Mouse (Mus musculus) heart, embryonic 14.5 days (tissue): ENCODE measurements at regions not wholly inside any gene's neighbourhood (a gene's known extent, or its start where the extent isn't known, plus 50 kb on each side); places are given as distances from the start of the nearest gene placed in this dataset.

ENCODE experiments used
- ATAC-seq: fragments of 200-750 bp; cut with Nextera tagmentation; 2 replicates; pipeline ENCODE4 v1.8.0; 2017; ENCODE audit warnings: low read depth, moderate TSS enrichment; ENCODE audit not compliant: insufficient number of reproducible peaks, insufficient read depth, low FRiP score
- H3K27ac ChIP-seq, 2 experiments: fragments of 200-500 bp in 1 of 2; fragments of 300-500 bp in 1 of 2; sonication (generic) in 1 of 2; replicated peaks in 1 of 2; 2 replicates each; pipeline ENCODE4 v1.5.1; 2012 to 2014; ENCODE audit warnings: low read depth in 2 of 2, low read length in 2 of 2, control low read depth in 1 of 2, mild to moderate bottlenecking in 1 of 2, mixed read lengths in 1 of 2; ENCODE audit not compliant: control insufficient read depth in 1 of 2, insufficient read depth in 1 of 2
- H3K27me3 ChIP-seq: fragments of 300-500 bp; sonication (generic); 2 replicates; pipeline ENCODE4 v1.6.1; 2014; ENCODE audit warnings: mild to moderate bottlenecking, low read length, control low read depth; ENCODE audit not compliant: control insufficient read depth, insufficient read depth
- H3K36me3 ChIP-seq: fragments of 300-500 bp; sonication (generic); 2 replicates; pipeline ENCODE4 v1.6.1; 2014; ENCODE audit warnings: mild to moderate bottlenecking, control low read depth, low read length, mixed read lengths; ENCODE audit not compliant: control insufficient read depth, insufficient read depth
- H3K4me1 ChIP-seq, 2 experiments: fragments of 200-500 bp in 1 of 2; fragments of 300-500 bp in 1 of 2; sonication (generic) in 1 of 2; 2 replicates each; pipeline ENCODE4 v1.6.1; 2012 to 2014; ENCODE audit warnings: low read length in 2 of 2, control low read depth in 1 of 2, mixed read lengths in 1 of 2; ENCODE audit not compliant: control insufficient read depth in 2 of 2, insufficient read depth in 2 of 2
- H3K4me2 ChIP-seq: fragments of 300-500 bp; sonication (generic); 2 replicates; pipeline ENCODE4 v1.6.1; 2014; ENCODE audit warnings: mild to moderate bottlenecking, low read length
- H3K4me3 ChIP-seq, 2 experiments: fragments of 200-500 bp in 1 of 2; fragments of 300-500 bp in 1 of 2; sonication (generic) in 1 of 2; 2 replicates each; pipeline ENCODE4 v1.5.1; 2012 to 2014; ENCODE audit warnings: low read length in 2 of 2, mild to moderate bottlenecking in 2 of 2, control low read depth in 1 of 2, low read depth in 1 of 2, moderate library complexity in 1 of 2; ENCODE audit not compliant: control insufficient read depth in 1 of 2, insufficient read depth in 1 of 2
- H3K9ac ChIP-seq: fragments of 300-500 bp; sonication (generic); 2 replicates; pipeline ENCODE4 v1.6.1; 2014; ENCODE audit warnings: mild to moderate bottlenecking, low read length
- H3K9me3 ChIP-seq: fragments of 300-500 bp; sonication (generic); 2 replicates; pipeline ENCODE4 v1.6.1; 2016; ENCODE audit warnings: low read length, control low read depth; ENCODE audit not compliant: control insufficient read depth
- WGBS: fragments of 180-500 bp; shearing (Covaris S2); extraction: QIAGEN DNeasy Blood & Tissue Kit; methylation state at CpG from one replicate; pipeline ENCODE4 v1.1.7; 2014; 5-methylcytosine and 5-hydroxymethylcytosine counted together

- Histone ChIP-seq H3K4me2 (no peak overlapping the region), H3K27ac (no peak overlapping the region), H3K36me3 (no peaks in the 10 kb centered on the region), H3K27me3 (no peaks in the 10 kb centered on the region), H3K4me1 (no peaks in the 10 kb centered on the region), H3K9me3 (no peaks in the 10 kb centered on the region), H3K4me3 (no peak overlapping the region), H3K9ac (no peak overlapping the region)
- no peak for ATAC-seq
Observed at GRCm38 (mm10) chr3:60698189-60698588, 225.6 kb downstream of the Mbnl1 start.

GRCm38 (mm10) chr3:60707139-60707538 lies 234.5 kb downstream of the Mbnl1 start:
- Histone ChIP-seq H3K27me3 (no peaks in the 10 kb centered on the region), H3K4me1 (no peaks in the 10 kb centered on the region), H3K9me3 (no peaks in the 10 kb centered on the region), H3K27ac (no peak overlapping the region), H3K4me3 (no peak overlapping the region), H3K4me2 (no peak overlapping the region), H3K36me3 (no peaks in the 10 kb centered on the region), H3K9ac (no peak overlapping the region)
- ATAC-seq: no peak
- 74% methylated on average over 4 of the region's 4 CpGs for WGBS

- Histone ChIP-seq H3K4me3 (no peak overlapping the region), H3K9ac (no peak overlapping the region), H3K9me3 (no peaks in the 10 kb centered on the region), H3K27me3 (no peaks in the 10 kb centered on the region), H3K4me2 (no peak overlapping the region), H3K27ac (no peak overlapping the region), H3K4me1 (no peaks in the 10 kb centered on the region), H3K36me3 (no peaks in the 10 kb centered on the region)
- ATAC-seq: no peak
- 74% methylated on average over 4 of the region's 4 CpGs for WGBS
Observed at GRCm38 (mm10) chr3:60712896-60713295, 240.3 kb downstream of the Mbnl1 start.

- Histone ChIP-seq H3K9ac (no peak overlapping the region), H3K36me3 (no peaks in the 10 kb centered on the region), H3K27ac (no peak overlapping the region), H3K27me3 (no peaks in the 10 kb centered on the region), H3K9me3 (no peaks in the 10 kb centered on the region), H3K4me1 (no peaks in the 10 kb centered on the region), H3K4me3 (no peak overlapping the region), H3K4me2 (no peak overlapping the region)
- ATAC-seq: no peak
Observed at GRCm38 (mm10) chr3:60720322-60720721, 247.7 kb downstream of the Mbnl1 start.

- Histone ChIP-seq H3K27ac (no peak overlapping the region), H3K9me3 (no peaks in the 10 kb centered on the region), H3K9ac (no peak overlapping the region), H3K27me3 (no peaks in the 10 kb centered on the region), H3K4me3 (no peak overlapping the region), H3K4me1 (no peaks in the 10 kb centered on the region), H3K36me3 (no peaks in the 10 kb centered on the region), H3K4me2 (no peak overlapping the region)
- 84% methylated on average over 1 of the region's 1 CpGs for WGBS
- no peak for ATAC-seq
Observed at GRCm38 (mm10) chr3:60731331-60731730, 258.7 kb downstream of the Mbnl1 start.

GRCm38 (mm10) chr3:60740543-60741294 lies 261.9 kb upstream of the P2ry1 start:
- H3K9ac ChIP-seq: no peak overlapping the region
- no peak overlapping the region for H3K4me3 ChIP-seq
- no peaks in the 10 kb centered on the region for H3K4me1 ChIP-seq
- no peak overlapping the region for H3K4me2 ChIP-seq
- H3K27ac ChIP-seq: no peak overlapping the region
- H3K36me3 ChIP-seq: no peaks in the 10 kb centered on the region
- no peak for ATAC-seq
- no peaks in the 10 kb centered on the region for H3K9me3 ChIP-seq
- H3K27me3 ChIP-seq: no peaks in the 10 kb centered on the region

- Histone ChIP-seq H3K4me3 (no peak overlapping the region), H3K9ac (no peak overlapping the region), H3K4me1 (no peaks in the 10 kb centered on the region), H3K4me2 (no peak overlapping the region), H3K9me3 (no peaks in the 10 kb centered on the region), H3K36me3 (no peaks in the 10 kb centered on the region), H3K27me3 (no peaks in the 10 kb centered on the region), H3K27ac (no peak overlapping the region)
- ATAC-seq: no peak
- WGBS: 78% methylated on average over 5 of the region's 5 CpGs
Observed at GRCm38 (mm10) chr3:60741379-60741778, 261.2 kb upstream of the P2ry1 start.

- no peaks in the 10 kb centered on the region for H3K4me1 ChIP-seq
- no peaks in the 10 kb centered on the region for H3K27me3 ChIP-seq
- H3K9me3 ChIP-seq: no peaks in the 10 kb centered on the region
- no peak overlapping the region for H3K4me3 ChIP-seq
- ATAC-seq: no peak
- no peaks in the 10 kb centered on the region for H3K36me3 ChIP-seq
- H3K27ac ChIP-seq: no peak overlapping the region
- no peak overlapping the region for H3K4me2 ChIP-seq
- H3K9ac ChIP-seq: no peak overlapping the region
- WGBS: 75% methylated on average over 2 of the region's 2 CpGs
Observed at GRCm38 (mm10) chr3:60742232-60742631, 260.4 kb upstream of the P2ry1 start.
